Mouse (Mus musculus) G1E (cell line): ENCODE results near the gene Ssh2.
"Not testable (repeated sequence)": the region's sequence is repeated elsewhere in the genome, so short reads cannot be mapped to it uniquely, and the experiment has no call there.

ENCODE experiments used
- CTCF ChIP-seq: IDR thresholded peaks from 2 replicates; pipeline ENCODE4 v1.5.1; 2012; ENCODE audit warnings: low read depth, low read length, inconsistent platforms, mixed read lengths
- GATA1 ChIP-seq: IDR thresholded peaks from 2 replicates; pipeline ENCODE4 v1.6.1; 2012; ENCODE audit warnings: borderline replicate concordance, low read length, inconsistent platforms, mixed read lengths
- POLR2AphosphoS5 ChIP-seq: IDR thresholded peaks from 2 replicates; pipeline ENCODE4 v1.6.1; 2012; ENCODE audit warnings: low read depth, low read length, inconsistent platforms; ENCODE audit not compliant: insufficient replicate concordance

GRCm38 (mm10) chr11:77388197-77388596 is 172.1 kb downstream of the Ssh2 start:
- TF ChIP-seq CTCF, POLR2AphosphoS5, GATA1: not testable (repeated sequence)
